ENCODE assay signal across 8 mouse cellular contexts in genomic region chr11:69765221-69766125, GRCm38 (mm10). TPM values are rescaled to one million over a fixed set of nuclear protein-coding genes. Genes with fewer than 3 reads are reported as not detected.
A peak's percentile ranks its signal among the peaks of the same experiment; 100 is the strongest.
DNase-seq lines count a peak whose midpoint lies in the region; ATAC-seq and TF ChIP-seq lines count a peak whose summit lies in the region.

Gene Zbtb4, plus strand, starts transcription at chr11:69765912.

- peak; percentile 53 to 79 for DNase-seq in heart, postnatal 36 days
- peak; percentile 38 for DNase-seq in layer of hippocampus, adult 9-11 months
- DNase-seq in retina, postnatal 1 day = peak; percentile 58

- H3K27me3 ChIP-seq in erythroblast, embryonic 14.5 days (ENCODE audit: control insufficient read depth) = peaks cover 16% of the 10 kb centered on the region
- H3K27me3 ChIP-seq in forebrain, embryonic 13.5 days = no peaks in the 10 kb centered on the region
- H3K27me3 ChIP-seq in lung, embryonic 16.5 days (ENCODE audit: control insufficient read depth, insufficient read depth, low read depth, low read length) = no peaks in the 10 kb centered on the region

- intact Hi-C loops in heart, postnatal 36 days (cut with DNase I) = loop anchor here (2.0 kb wide), 4 partner anchors 19 to 111 kb away; partner anchors contain the start of gene Chrnb1

- no peak for TF ChIP-seq CTCF in bone marrow, adult 2 months (IDR thresholded peaks at IDR 0.05; ENCODE audit: control insufficient read depth, insufficient read depth, low read length)

- H3K4me3 ChIP-seq in erythroblast, embryonic 14.5 days (replicated peaks) = peak within 1 kb of the TSS; percentile 71
- H3K4me3 ChIP-seq in bone marrow, adult 2 months (replicated peaks; ENCODE audit: control insufficient read depth, low read depth, low read length) = peak within 1 kb of the TSS; percentile 54
- peak within 1 kb of the TSS; percentile 86 for H3K4me3 ChIP-seq in forebrain, embryonic 13.5 days
- H3K4me3 ChIP-seq in lung, embryonic 16.5 days (ENCODE audit: low read length) = peak within 1 kb of the TSS; percentile 95

- no peaks in the 10 kb centered on the region for H3K9me3 ChIP-seq in erythroblast, embryonic 14.5 days (ENCODE audit: control insufficient read depth, low read length)
- no peaks in the 10 kb centered on the region for H3K9me3 ChIP-seq in forebrain, embryonic 13.5 days (replicated peaks)
- no peaks in the 10 kb centered on the region for H3K9me3 ChIP-seq in lung, embryonic 16.5 days (ENCODE audit: control insufficient read depth, low read length)

- peak within 1 kb of the TSS; percentile 96 for H3K9ac ChIP-seq in forebrain, embryonic 13.5 days
- peak within 1 kb of the TSS; percentile 98 for H3K9ac ChIP-seq in lung, embryonic 16.5 days (ENCODE audit: low read length)

- no peaks in the 10 kb centered on the region for H3K36me3 ChIP-seq in erythroblast, embryonic 14.5 days (ENCODE audit: control insufficient read depth)
- no peaks in the 10 kb centered on the region for H3K36me3 ChIP-seq in forebrain, embryonic 13.5 days (ENCODE audit: poor library complexity, severe bottlenecking)
- H3K36me3 ChIP-seq in lung, embryonic 16.5 days (ENCODE audit: control insufficient read depth, insufficient read depth, low read length) = no peaks in the 10 kb centered on the region

- peak within 1 kb of the TSS; percentile 67 for H3K27ac ChIP-seq in bone marrow, adult 2 months (ENCODE audit: control insufficient read depth, insufficient read depth, low read depth, low read length, poor library complexity)
- H3K27ac ChIP-seq in forebrain, embryonic 13.5 days = peak within 1 kb of the TSS; percentile 65
- peak within 1 kb of the TSS; percentile 95 for H3K27ac ChIP-seq in lung, embryonic 16.5 days (ENCODE audit: low read length)

- TF ChIP-seq POLR2A in bone marrow, adult 2 months (IDR thresholded peaks at IDR 0.05; ENCODE audit: borderline replicate concordance, control insufficient read depth, low read depth, low read length) = no peak; the same call in 1 of the 2 replicates

- H3K4me1 ChIP-seq in erythroblast, embryonic 14.5 days (ENCODE audit: control insufficient read depth) = peaks cover 37% of the 10 kb centered on the region
- H3K4me1 ChIP-seq in bone marrow, adult 2 months (ENCODE audit: control insufficient read depth, insufficient read depth, low read length) = no peaks in the 10 kb centered on the region; the same call in none of the 2 replicates
- H3K4me1 ChIP-seq in forebrain, embryonic 13.5 days = peaks cover 25% of the 10 kb centered on the region
- peaks cover 14% of the 10 kb centered on the region for H3K4me1 ChIP-seq in lung, embryonic 16.5 days (replicated peaks; ENCODE audit: control insufficient read depth, insufficient read depth, low read length)

- peak within 1 kb of the TSS; percentile 79 for H3K4me2 ChIP-seq in forebrain, embryonic 13.5 days
- peak within 1 kb of the TSS; percentile 75 for H3K4me2 ChIP-seq in lung, embryonic 16.5 days (ENCODE audit: low read depth, low read length)

- WGBS in bone marrow, adult 2 months = 17% methylated on average over 49 of the region's 55 CpGs
- WGBS in forebrain, embryonic 13.5 days = 18% methylated on average over 44 of the region's 55 CpGs
- 21% methylated on average over 28 of the region's 55 CpGs for WGBS in lung, embryonic 16.5 days

- ATAC-seq in erythroblast, adult 5-6 weeks (replicated peaks; ENCODE audit: low FRiP score, poor library complexity, severe bottlenecking) = no peak
- peak; percentile 69 for ATAC-seq in forebrain, embryonic 13.5 days
- ATAC-seq in lung, embryonic 16.5 days (ENCODE audit: low read depth) = peak; percentile 75

RNA-seq across cellular contexts. Expression of gene Zbtb4, which starts in this region (rescaled TPM):
- 0.07 and 0.33 TPM in 2 replicates for polyA plus RNA-seq in erythroblast, embryonic 14.5 days (2012)
- 1.7 and 1.9 TPM in 2 replicates for total RNA-seq in erythroblast, adult 5-6 weeks (2015; ENCODE audit: low replicate concordance)
- 0.94 and 2.4 TPM in 2 replicates for total RNA-seq in erythroblast, adult 5-6 weeks (2017; ENCODE audit: low replicate concordance)
- 8.4 and 13.8 TPM in 2 replicates for polyA plus RNA-seq in bone marrow, adult 2 months (2011; ENCODE audit: insufficient read depth, insufficient read length, low replicate concordance, missing spikeins)
- polyA plus RNA-seq in forebrain, embryonic 13.5 days (2015; fragmentation: Nextera tagmentation; extraction: Ambion mirVana) = 1.6 and 1.8 TPM in 2 replicates
- 10 to 100 TPM; 39.0 to 43.1 TPM for total RNA-seq in heart, postnatal 36 days (2021)
- polyA plus RNA-seq in lung, embryonic 16.5 days (2015; fragmentation: Nextera tagmentation; extraction: Ambion mirVana) = 3.5 and 4.9 TPM in 2 replicates

Comparison
In these comparisons a context has a peak if more than half of its experiments do, and no peak if none do; other contexts are left out.
1. RNA of gene Zbtb4 (total RNA-seq): 39.0 to 43.1 TPM in heart, postnatal 36 days; 0.94 to 2.4 TPM in erythroblast, adult 5-6 weeks; every median in the first group is over 10 times any median in the second.
2. Peak in every context shown above with its lines, with median percentiles within 50 percentile points of each other: H3K4me3 ChIP-seq, H3K27ac ChIP-seq and DNase-seq.